Mouse (Mus musculus) heart, postnatal 36 days (tissue): ENCODE measurements at regions not wholly inside any gene's neighbourhood (a gene's known extent, or its start where the extent isn't known, plus 50 kb on each side); places are given as distances from the start of the nearest gene placed in this dataset.
A peak's percentile ranks its signal among the peaks of the same experiment; 100 is the strongest.

Source experiments
- DNase-seq, 2 experiments: peaks; one replicate each; pipeline ENCODE4 v3.0.0; 2021 to 2022
- intact Hi-C: fragments of 180-260 bp; cut with DNase I; formaldehyde crosslinking; loops from one replicate; pipeline ENCODE4 v1.15.1; 2025

GRCm38 (mm10) chr6:53765302-53765701 lies 55.3 kb downstream of the Tril start:
- intact Hi-C loops, result no loop called here
- DNase-seq, result no peak

GRCm38 (mm10) chr6:53762586-53762985 lies 58.0 kb downstream of the Tril start:
- DNase-seq, result no peak

DNA sequence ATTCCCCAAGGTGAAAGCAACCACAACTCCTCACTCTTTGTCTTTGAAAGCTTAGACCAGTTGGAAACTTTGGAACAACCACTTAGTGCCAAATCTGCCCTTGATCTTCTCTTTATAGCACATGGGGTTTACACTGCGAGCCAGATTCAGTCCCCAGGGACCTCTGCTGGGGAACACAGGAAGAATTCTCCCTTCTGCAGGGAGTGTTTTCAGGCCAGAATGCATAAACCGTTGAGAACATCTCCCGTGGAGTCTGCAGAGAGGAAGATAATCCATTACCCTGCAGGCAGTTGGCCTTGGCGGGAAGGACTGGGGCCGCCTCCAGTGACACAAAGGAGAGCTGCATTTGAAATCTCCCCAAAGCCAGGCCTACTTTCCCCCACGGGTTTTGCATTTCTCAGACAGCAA lies 60.0 kb downstream of the Tril start:
- DNase-seq, result peak; percentile 10 to 30
- intact Hi-C loops, result no loop called here

More at GRCm38 (mm10) chr6:53762586-53762985, 58.0 kb downstream of the Tril start:
- intact Hi-C loops, result no loop called here

- intact Hi-C loops, result no loop called here
- DNase-seq, result no peak
Observed at GRCm38 (mm10) chr6:53759686-53760306, 60.8 kb downstream of the Tril start.

DNA sequence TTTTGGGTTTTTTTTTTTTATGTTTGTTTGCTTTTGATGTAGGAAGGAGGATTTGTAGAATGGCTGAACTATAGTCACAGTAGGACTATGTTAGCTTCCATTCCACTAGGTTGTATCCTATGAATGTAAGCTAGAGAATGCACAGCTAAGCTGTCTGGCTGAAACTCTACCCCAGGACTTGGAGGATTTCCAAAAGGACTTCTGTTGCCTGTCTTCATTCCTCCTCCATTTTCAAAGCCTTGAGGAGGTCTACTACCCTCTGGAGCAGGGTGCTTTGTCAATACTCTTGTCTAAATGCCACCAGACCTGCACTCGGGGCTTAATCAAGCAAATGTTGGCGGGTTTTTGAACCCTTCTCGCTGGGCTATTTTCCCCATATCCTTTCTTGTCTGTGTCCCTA lies 66.3 kb downstream of the Tril start:
- DNase-seq, result no peak
- intact Hi-C loops, result no loop called here

GRCm38 (mm10) chr6:53750539-53750938 lies 70.1 kb downstream of the Tril start:
- DNase-seq, result no peak
- intact Hi-C loops, result no loop called here
